Mouse (Mus musculus) CH12.LX (cell line): Measurements from ENCODE around the gene Cfap126. TPM values are rescaled to one million over a fixed set of nuclear protein-coding genes. Genes with fewer than 3 reads are reported as not detected.

ENCODE experiments used
- DNase-seq: peaks from one replicate; pipeline ENCODE4 v3.0.0-alpha.2; 2013; ENCODE audit errors: extremely low read depth
- H3K27ac ChIP-seq: 2 replicates; pipeline ENCODE4 v1.5.1; 2012; ENCODE audit warnings: low read depth, mild to moderate bottlenecking, control low read depth, moderate library complexity; ENCODE audit not compliant: insufficient read depth
- H3K27me3 ChIP-seq: replicated peaks from 2 replicates; pipeline ENCODE3; 2012; ENCODE audit warnings: inconsistent platforms
- H3K36me3 ChIP-seq, 2 experiments: replicated peaks in 1 of 2; 2 replicates each; pipeline versions ENCODE3 to v1.6.1; 2012; ENCODE audit warnings: inconsistent platforms in 1 of 2, low read length in 1 of 2, mild to moderate bottlenecking in 1 of 2, mixed read lengths in 1 of 2, moderate library complexity in 1 of 2; ENCODE audit not compliant: control insufficient read depth in 1 of 2, insufficient read depth in 1 of 2
- H3K4me1 ChIP-seq, 2 experiments: 2 replicates each; pipeline ENCODE4 v1.6.1; 2012; ENCODE audit warnings: inconsistent platforms in 1 of 2, moderate library complexity in 1 of 2; ENCODE audit not compliant: insufficient read depth in 2 of 2, control insufficient read depth in 1 of 2
- H3K4me2 ChIP-seq: 2 replicates; pipeline ENCODE4 v1.6.1; 2012; ENCODE audit warnings: low read depth, mild to moderate bottlenecking, control low read depth; ENCODE audit not compliant: poor library complexity, insufficient read depth, severe bottlenecking
- H3K4me3 ChIP-seq, 3 experiments: fragments of 150-350 bp in 1 of 3; sonication (generic) in 1 of 3; replicated peaks in 1 of 3; 2 replicates each; pipeline versions ENCODE3 to v1.5.1; 2011 to 2012; ENCODE audit warnings: low read depth in 2 of 3, low read length in 2 of 3, mild to moderate bottlenecking in 2 of 3, moderate library complexity in 2 of 3, control low read depth in 1 of 3, improper control_type of control experiment in 1 of 3, inconsistent platforms in 1 of 3, mixed read lengths in 1 of 3; ENCODE audit not compliant: poor library complexity in 1 of 3
- H3K79me2 ChIP-seq: replicated peaks from 2 replicates; pipeline ENCODE4 v1.6.1; 2012; ENCODE audit warnings: mild to moderate bottlenecking, moderate library complexity; ENCODE audit not compliant: control insufficient read depth, poor library complexity, insufficient read depth, severe bottlenecking; ENCODE audit errors: extremely low read depth
- H3K9ac ChIP-seq: 2 replicates; pipeline ENCODE4 v1.6.1; 2012; ENCODE audit warnings: low read depth, mild to moderate bottlenecking, control low read depth, moderate library complexity; ENCODE audit not compliant: insufficient read depth
- H3K9me3 ChIP-seq: replicated peaks from 2 replicates; pipeline ENCODE3; 2012; ENCODE audit warnings: low read length, inconsistent platforms, mixed read lengths
- CHD2 ChIP-seq: IDR thresholded peaks from 2 replicates; pipeline ENCODE4 v1.6.1; 2011; ENCODE audit warnings: low read length, improper control_type of control experiment
- CTCF ChIP-seq, 2 experiments: IDR thresholded peaks in 1 of 2; conservative IDR thresholded peaks in 1 of 2; 2 replicates each; pipeline ENCODE4 v1.5.1; 2011 to 2012; ENCODE audit warnings: low read depth in 2 of 2, low read length in 2 of 2, improper control_type of control experiment in 1 of 2, inconsistent platforms in 1 of 2, mild to moderate bottlenecking in 1 of 2, moderate library complexity in 1 of 2
- E2F4 ChIP-seq: IDR thresholded peaks from 2 replicates; pipeline ENCODE4 v1.6.1; 2011; ENCODE audit warnings: low read depth, low read length, improper control_type of control experiment; ENCODE audit not compliant: insufficient replicate concordance
- ELF1 ChIP-seq: IDR thresholded peaks from 2 replicates; pipeline ENCODE4 v1.6.1; 2014; ENCODE audit warnings: low read depth, mild to moderate bottlenecking, inconsistent platforms, low read length, improper control_type of control experiment
- EP300 ChIP-seq: IDR thresholded peaks from 2 replicates; pipeline ENCODE4 v1.6.1; 2011; ENCODE audit warnings: low read length, improper control_type of control experiment
- ETS1 ChIP-seq: conservative IDR thresholded peaks from 2 replicates; pipeline ENCODE4 v1.6.1; 2012; ENCODE audit warnings: low read depth, mild to moderate bottlenecking, inconsistent platforms, low read length, improper control_type of control experiment, moderate library complexity
- GABPA ChIP-seq: IDR thresholded peaks from 2 replicates; pipeline ENCODE4 v1.6.1; 2012; ENCODE audit warnings: low read depth, low read length, improper control_type of control experiment, inconsistent platforms; ENCODE audit not compliant: insufficient replicate concordance
- HCFC1 ChIP-seq: IDR thresholded peaks from 2 replicates; pipeline ENCODE4 v1.6.1; 2012; ENCODE audit warnings: low read depth, mild to moderate bottlenecking, inconsistent platforms, low read length, improper control_type of control experiment
- IRF4 ChIP-seq: IDR thresholded peaks from 2 replicates; pipeline ENCODE4 v1.6.1; 2014; ENCODE audit warnings: low read depth, mild to moderate bottlenecking, inconsistent platforms, low read length, improper control_type of control experiment
- JUND ChIP-seq: conservative IDR thresholded peaks from 2 replicates; pipeline ENCODE4 v1.6.1; 2011; ENCODE audit warnings: low read depth, low read length, improper control_type of control experiment
- MAFK ChIP-seq: IDR thresholded peaks from 2 replicates; pipeline ENCODE4 v1.6.1; 2011; ENCODE audit warnings: low read length, improper control_type of control experiment; ENCODE audit not compliant: insufficient replicate concordance
- MAX ChIP-seq: IDR thresholded peaks from 2 replicates; pipeline ENCODE4 v1.6.1; 2011; ENCODE audit warnings: low read length, improper control_type of control experiment
- MEF2A ChIP-seq: IDR thresholded peaks from 2 replicates; pipeline ENCODE4 v1.6.1; 2014; ENCODE audit warnings: low read depth, mild to moderate bottlenecking, inconsistent platforms, low read length, improper control_type of control experiment, borderline replicate concordance
- MXI1 ChIP-seq: IDR thresholded peaks from 2 replicates; pipeline ENCODE4 v1.6.1; 2011; ENCODE audit warnings: mild to moderate bottlenecking, low read depth, low read length, improper control_type of control experiment
- MYC ChIP-seq: IDR thresholded peaks from 2 replicates; pipeline ENCODE4 v1.6.1; 2011; ENCODE audit warnings: low read depth, mild to moderate bottlenecking, improper control_type of control experiment, low read length
- NRF1 ChIP-seq: IDR thresholded peaks from 2 replicates; pipeline ENCODE4 v1.6.1; 2014; ENCODE audit warnings: low read depth, mild to moderate bottlenecking, inconsistent platforms, low read length, improper control_type of control experiment, moderate library complexity
- PAX5 ChIP-seq: IDR thresholded peaks from 2 replicates; pipeline ENCODE4 v1.6.1; 2012; ENCODE audit warnings: low read length, inconsistent platforms, mixed read lengths
- POLR2A ChIP-seq: IDR thresholded peaks from 2 replicates; pipeline ENCODE4 v1.6.1; 2011; ENCODE audit warnings: low read depth, mild to moderate bottlenecking, improper control_type of control experiment, low read length
- RAD21 ChIP-seq: IDR thresholded peaks from 2 replicates; pipeline ENCODE4 v1.6.1; 2011; ENCODE audit warnings: low read depth, mild to moderate bottlenecking, low read length, improper control_type of control experiment, moderate library complexity
- RCOR1 ChIP-seq: conservative IDR thresholded peaks from 2 replicates; pipeline ENCODE4 v1.6.1; 2012; ENCODE audit warnings: low read depth, mild to moderate bottlenecking, inconsistent platforms, low read length, improper control_type of control experiment
- SIN3A ChIP-seq: IDR thresholded peaks from 2 replicates; pipeline ENCODE4 v1.6.1; 2012; ENCODE audit warnings: low read length, improper control_type of control experiment, inconsistent platforms
- SMC3 ChIP-seq: IDR thresholded peaks from 2 replicates; pipeline ENCODE4 v1.6.1; 2011; ENCODE audit warnings: low read depth, low read length, improper control_type of control experiment
- TBP ChIP-seq: conservative IDR thresholded peaks from 2 replicates; pipeline ENCODE4 v1.6.1; 2011; ENCODE audit warnings: low read depth, low read length, improper control_type of control experiment
- USF2 ChIP-seq: conservative IDR thresholded peaks from 2 replicates; pipeline ENCODE4 v1.6.1; 2011; ENCODE audit warnings: low read depth, low read length, improper control_type of control experiment
- ZKSCAN1 ChIP-seq: IDR thresholded peaks from 2 replicates; pipeline ENCODE4 v1.6.1; 2012; ENCODE audit warnings: low read depth, inconsistent platforms, low read length, improper control_type of control experiment, borderline replicate concordance
- ZMIZ1 ChIP-seq: IDR thresholded peaks from 2 replicates; pipeline ENCODE4 v1.6.1; 2012; ENCODE audit warnings: low read depth, mild to moderate bottlenecking, inconsistent platforms, low read length, improper control_type of control experiment
- ZNF384 ChIP-seq: IDR thresholded peaks from 2 replicates; pipeline ENCODE4 v1.6.1; 2012; ENCODE audit warnings: low read depth, low read length, improper control_type of control experiment, inconsistent platforms
- dilution Hi-C: fragments of 300-500 bp; cut with MboI; formaldehyde crosslinking; loops from 2 replicates; pipeline ENCODE4 v1.14.3; 2020; ENCODE audit warnings: low sequenced_read_pairs; ENCODE audit not compliant: extremely low pct_unique_long_range_greater_than_20kb, extremely low pct_ligation_motif_present
- in situ Hi-C: fragments of 300-500 bp; cut with MboI; formaldehyde crosslinking; loops from 3 replicates; pipeline ENCODE4 v1.14.3; 2019; ENCODE audit warnings: low sequenced_read_pairs, low pct_ligation_motif_present, low pct_unique_long_range_greater_than_20kb, mixed read lengths
- polyA plus RNA-seq: library from polyadenylated mRNA; unstranded; fragments of >175 nt; gene quantifications from 2 replicates; pipeline ENCODE4 v1.2.1, GENCODE M21; 2012; ENCODE audit warnings: low read depth; ENCODE audit not compliant: insufficient read length
- total RNA-seq, 2 experiments: library from RNA; depleted of rRNA; stranded (reverse); fragments of 300-350 nt in 1 of 2; fragments of >200 nt in 1 of 2; gene quantifications; 2 replicates each; pipeline ENCODE4 v1.2.3; 2012 to 2014

Cfap126 gene
- total and polyA plus RNA-seq, 3 experiments = 0.79 to 3.4 (median 2.0) TPM

DNA sequence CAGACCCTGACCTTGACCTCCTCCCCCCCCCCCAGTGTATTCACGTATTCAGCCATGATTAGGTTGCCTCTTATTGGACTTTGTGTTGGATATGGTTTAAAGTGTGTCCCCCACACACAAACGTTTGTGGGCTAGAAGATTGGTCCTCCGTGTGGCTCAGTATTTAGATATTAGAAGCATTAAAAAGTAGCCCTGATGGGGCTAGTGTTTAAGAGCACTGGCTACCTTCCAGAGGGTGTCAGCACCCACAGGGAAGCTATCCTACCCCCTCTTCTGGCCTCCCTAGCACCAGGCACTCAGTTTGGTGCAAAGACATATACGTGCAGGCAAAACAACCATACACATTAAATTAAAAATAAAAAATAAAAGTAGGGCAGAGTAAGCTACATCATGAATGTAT lies 732 bp upstream of the Cfap126 start:
- TF ChIP-seq ZMIZ1 (no peak), SMC3 (0 out of 2 replicates have a peak, but pooled peaks have one; percentile 11), POLR2A (no peak), USF2 (no peak), MAFK (no peak), ELF1 (no peak), MAX (no peak), MXI1 (0 out of 2 replicates have a peak, but pooled peaks have one; percentile 19), IRF4 (no peak), CHD2 (no peak), CTCF (conservative IDR thresholded peaks at IDR 0.05 in 1 of 2, IDR thresholded peaks at IDR 0.05 in 1 of 2; ENCODE audit: low read depth in 2 of 2, low read length in 2 of 2) (peak in 1 of 2 experiments; percentile 41; a peak in 2 of 4 replicates), ZKSCAN1 (no peak)
- peak overlapping the region in 2 of 3 experiments; percentile 52 to 65 for H3K4me3 ChIP-seq
- H3K27me3 ChIP-seq = no peaks in the 10 kb centered on the region
- no peak overlapping the region for H3K27ac ChIP-seq
- peak overlapping the region; percentile 20; the same call in 1 of the 2 replicates for H3K9ac ChIP-seq
- H3K36me3 ChIP-seq = no peaks in the 10 kb centered on the region
- H3K4me2 ChIP-seq = peak overlapping the region; percentile 58
- in situ Hi-C loops (loop anchor here (5.0 kb wide), 2 partner anchors 109 to 216 kb away; partner anchors contain the start of gene Tomm40l), dilution Hi-C loops (no loop called here)
- H3K9me3 ChIP-seq = no peaks in the 10 kb centered on the region
- no peaks in the 10 kb centered on the region for H3K79me2 ChIP-seq
- peaks cover 6 to 17% of the 10 kb centered on the region in 2 experiments for H3K4me1 ChIP-seq
- no peak for DNase-seq

DNA sequence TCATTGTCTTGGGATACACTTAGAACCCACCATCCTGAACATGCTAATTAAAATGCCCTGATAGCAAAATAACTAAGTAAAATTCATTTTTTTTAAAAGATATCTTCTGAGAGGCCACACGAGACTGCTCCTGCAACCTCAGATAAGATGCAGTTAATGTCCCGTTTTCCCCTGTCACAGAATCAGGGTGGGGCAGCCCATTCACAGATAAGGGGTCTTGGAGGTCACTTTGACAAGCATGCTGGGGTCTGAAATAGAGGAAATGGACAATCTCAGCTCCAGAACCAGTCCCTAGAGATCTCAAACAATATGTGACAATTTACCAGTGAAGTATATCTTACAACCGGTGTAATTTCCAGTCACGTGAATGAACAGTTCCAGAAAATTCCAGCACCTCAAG lies 2.6 kb downstream of the Cfap126 start:
- no peak overlapping the region for H3K9ac ChIP-seq
- no peaks in the 10 kb centered on the region for H3K9me3 ChIP-seq
- no peak overlapping the region for H3K4me3 ChIP-seq
- no peaks in the 10 kb centered on the region for H3K79me2 ChIP-seq
- peaks cover 4 to 13% of the 10 kb centered on the region in 2 experiments for H3K4me1 ChIP-seq
- in situ Hi-C loops = no loop called here
- no peak overlapping the region for H3K4me2 ChIP-seq
- H3K27me3 ChIP-seq = no peaks in the 10 kb centered on the region
- no peak for TF ChIP-seq ZNF384
- TF ChIP-seq IRF4 = no peak
- no peak for TF ChIP-seq MAFK
- TF ChIP-seq MYC = no peak
- TF ChIP-seq ZMIZ1 = no peak
- no peak for DNase-seq
- dilution Hi-C loops = no loop called here
- H3K27ac ChIP-seq = no peak overlapping the region
- H3K36me3 ChIP-seq = no peaks in the 10 kb centered on the region

DNA sequence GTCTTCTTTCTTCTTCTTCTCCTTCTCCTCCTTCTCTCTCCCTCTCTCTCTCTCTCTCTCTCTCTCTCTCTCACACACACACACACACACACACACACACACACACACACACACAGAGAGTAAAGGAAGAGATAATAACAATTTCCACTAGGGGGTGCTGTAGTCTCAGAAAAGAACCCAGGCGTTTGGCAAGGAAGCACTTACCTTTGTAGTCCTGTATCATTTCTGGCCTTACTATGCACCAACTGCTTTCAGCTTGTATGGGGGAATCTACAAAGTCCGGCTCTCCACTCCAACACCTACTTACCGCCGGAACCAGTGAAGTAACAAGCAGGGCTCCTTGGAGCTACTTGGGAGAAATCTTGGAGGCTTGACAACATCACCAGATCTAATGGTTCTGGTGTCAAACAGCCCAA lies 4.6 kb downstream of the Cfap126 start:
- Histone ChIP-seq H3K36me3 (no peaks in the 10 kb centered on the region), H3K9me3 (no peaks in the 10 kb centered on the region), H3K9ac (no peak overlapping the region), H3K4me1 (peaks cover 7 to 17% of the 10 kb centered on the region in 2 experiments), H3K27ac (no peak overlapping the region), H3K79me2 (no peaks in the 10 kb centered on the region), H3K4me3 (no peak overlapping the region), H3K4me2 (no peak overlapping the region), H3K27me3 (no peaks in the 10 kb centered on the region)
- dilution Hi-C loops = no loop called here
- peak; percentile 84 for DNase-seq
- in situ Hi-C loops = no loop called here
- TF ChIP-seq MEF2A = 0 out of 2 replicates have a peak, but pooled peaks have one; percentile 48
- TF ChIP-seq HCFC1 = peak; percentile 52
- peak; percentile 76 for TF ChIP-seq SMC3
- TF ChIP-seq NRF1 = no peak
- no peak for TF ChIP-seq JUND
- no peak for TF ChIP-seq E2F4
- no peak for TF ChIP-seq EP300
- no peak for TF ChIP-seq TBP
- no peak for TF ChIP-seq PAX5
- TF ChIP-seq GABPA = no peak
- 0 out of 2 replicates have a peak, but pooled peaks have one; percentile 62 for TF ChIP-seq RCOR1
- 0 out of 2 replicates have a peak, but pooled peaks have one; percentile 39 for TF ChIP-seq SIN3A
- TF ChIP-seq MXI1 = 0 out of 2 replicates have a peak, but pooled peaks have one; percentile 37
- peak; percentile 82 for TF ChIP-seq RAD21
- TF ChIP-seq ETS1 = no peak
